Mouse (Mus musculus) layer of hippocampus, postnatal 14 days (tissue): Measurements from ENCODE around the gene Dyrk3. TPM values are rescaled to one million over a fixed set of nuclear protein-coding genes. Genes with fewer than 3 reads are reported as not detected.

Experiments used
- DNase-seq, 2 experiments: peaks; one replicate each; pipeline ENCODE4 v3.0.0; 2021 to 2022; ENCODE audit warnings: low spot score in 2 of 2, mixed read lengths in 1 of 2
- long read RNA-seq, 2 experiments: library from polyadenylated mRNA; stranded (forward); transcript quantifications; one replicate each; pipeline ENCODE4 v2.0.0; 2021
- total RNA-seq, 2 experiments: library from RNA; stranded (reverse); gene quantifications; 2 replicates each; pipeline ENCODE4 v1.2.3; 2021

Dyrk3 gene
- 10 to 100 TPM; 13.3 to 14.2 TPM for total RNA-seq
- long read RNA-seq, experiment 1, transcript Dyrk3-201 (3 exons, 3,164 nt): major isoform, 15 of 20 reads
- long read RNA-seq, experiment 1, partial matches to known transcripts: 0 of 20 reads
- long read RNA-seq, experiment 1, other reads (novel, unspliced or antisense): 4 of 20 reads
- long read RNA-seq, experiment 2, transcript Dyrk3-201 (3 exons, 3,164 nt): major isoform, 18 of 20 reads
- long read RNA-seq, experiment 2, partial matches to known transcripts: 0 of 20 reads
- long read RNA-seq, experiment 2, other reads (novel, unspliced or antisense): 2 of 20 reads

GRCm38 (mm10) chr1:131138191-131139016 is at the start of gene Dyrk3:
Dyrk3 (minus strand) TSS chr1:131138340.
- peak; percentile 89 to 92 for DNase-seq

DNA sequence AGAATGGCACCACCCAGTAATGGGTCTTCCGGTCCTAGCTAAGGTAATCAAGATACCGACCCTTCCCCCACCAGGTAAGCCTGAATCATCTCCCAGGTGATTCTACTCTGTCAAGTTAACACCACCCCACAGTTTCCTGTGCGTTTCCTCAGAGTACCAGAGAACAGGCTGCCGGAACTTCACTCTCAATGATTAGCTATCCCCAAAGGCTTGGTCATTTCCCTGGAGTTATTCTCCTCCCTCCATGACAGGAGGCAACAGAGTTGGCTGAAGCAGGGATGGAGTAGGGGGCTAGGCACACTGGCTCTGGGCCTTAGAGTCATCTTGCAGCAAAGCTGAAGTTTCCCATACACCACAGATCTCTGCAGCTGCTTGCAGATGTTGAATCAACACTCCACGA is 49.7 kb upstream of the Dyrk3 start:
- no peak for DNase-seq

DNA sequence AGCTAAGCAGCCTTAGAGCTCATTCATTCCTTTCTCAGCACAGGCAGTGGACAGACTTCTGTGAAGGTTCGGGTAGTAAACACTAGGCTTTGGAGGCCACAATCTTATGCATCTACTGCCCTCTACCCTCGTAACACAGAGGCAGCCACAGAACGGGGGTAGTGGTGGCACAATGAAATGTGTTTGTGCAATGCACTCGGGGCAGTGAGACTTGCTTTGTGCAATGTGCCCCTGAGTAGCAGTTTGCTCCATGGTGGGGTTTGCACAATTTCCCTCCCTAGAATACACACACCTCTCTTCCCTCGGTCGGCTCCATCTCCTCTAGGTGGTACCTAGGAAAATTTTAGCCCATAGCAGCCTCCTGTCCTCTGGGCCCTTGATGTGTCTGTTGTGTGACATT is 48.9 kb upstream of the Dyrk3 start:
- no peak for DNase-seq

- no peak for DNase-seq
These were observed 47.8 kb upstream of the Dyrk3 start for GRCm38 (mm10) chr1:131185821-131186506.

DNA sequence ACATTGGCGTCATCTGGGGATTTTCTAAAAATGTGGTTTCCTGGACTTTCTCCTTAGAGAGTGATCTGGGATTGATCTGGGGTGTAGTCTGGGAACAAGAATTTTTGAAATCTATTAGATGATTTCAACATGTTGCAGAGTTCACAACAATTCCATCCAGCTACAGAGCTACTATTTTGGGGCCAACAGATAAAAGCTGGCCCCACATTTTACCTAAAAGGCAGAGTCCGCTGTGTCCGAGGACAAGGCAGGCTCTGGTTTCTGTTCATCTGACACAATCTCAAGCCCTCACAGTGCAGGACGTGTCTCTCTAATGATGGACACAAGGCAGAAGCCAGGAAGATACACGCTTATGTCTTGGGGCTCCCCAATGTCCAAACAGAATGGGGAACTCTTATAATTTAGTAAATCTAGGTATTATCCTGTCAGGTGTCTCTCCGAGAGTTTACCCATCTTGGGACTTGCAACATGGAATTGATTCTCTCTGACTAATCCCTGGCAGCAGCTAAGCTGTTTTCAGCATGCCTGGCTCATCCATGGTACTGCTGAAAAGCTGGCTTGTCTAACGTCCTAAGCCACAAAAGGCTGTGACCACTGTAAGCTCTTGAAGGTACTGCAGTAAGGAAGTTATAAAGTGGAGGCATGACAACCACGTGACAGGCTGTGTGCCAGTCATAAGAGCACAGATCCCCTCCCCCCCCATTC is 47.0 kb upstream of the Dyrk3 start:
- no peak for DNase-seq

DNA sequence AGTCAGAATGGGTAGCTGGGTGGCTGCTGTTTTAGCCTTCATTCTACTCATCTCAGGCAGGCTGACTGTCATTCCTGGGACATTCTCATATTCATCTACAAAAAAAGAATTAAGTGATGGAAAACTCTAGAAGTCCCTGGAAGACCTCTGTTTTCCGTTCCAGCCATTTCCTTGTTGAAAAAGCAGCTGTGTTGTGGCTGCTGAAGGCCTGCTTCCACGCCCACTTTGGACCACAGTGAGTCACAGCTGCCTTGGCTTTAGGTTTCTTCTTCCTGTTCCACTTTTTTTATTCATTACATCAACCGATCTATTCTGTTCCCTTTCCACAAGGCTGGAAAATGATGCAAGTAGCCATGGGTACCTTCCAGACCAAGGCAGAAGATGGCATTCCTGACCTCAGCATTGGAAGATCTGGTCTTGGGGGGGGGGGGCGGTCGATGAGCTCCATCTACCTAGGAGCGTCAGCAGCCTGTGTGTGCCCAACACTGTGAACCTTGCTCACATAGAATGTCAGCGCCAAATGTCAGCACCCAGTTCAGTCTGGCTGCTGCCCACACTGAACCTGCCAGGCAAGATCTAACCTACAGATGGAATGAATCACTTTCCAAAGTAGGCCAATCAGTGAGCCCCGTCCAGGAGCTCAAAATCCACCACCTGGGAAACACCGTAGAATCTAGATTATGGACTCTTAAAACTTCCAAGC is 46.3 kb upstream of the Dyrk3 start:
- no peak for DNase-seq

DNA sequence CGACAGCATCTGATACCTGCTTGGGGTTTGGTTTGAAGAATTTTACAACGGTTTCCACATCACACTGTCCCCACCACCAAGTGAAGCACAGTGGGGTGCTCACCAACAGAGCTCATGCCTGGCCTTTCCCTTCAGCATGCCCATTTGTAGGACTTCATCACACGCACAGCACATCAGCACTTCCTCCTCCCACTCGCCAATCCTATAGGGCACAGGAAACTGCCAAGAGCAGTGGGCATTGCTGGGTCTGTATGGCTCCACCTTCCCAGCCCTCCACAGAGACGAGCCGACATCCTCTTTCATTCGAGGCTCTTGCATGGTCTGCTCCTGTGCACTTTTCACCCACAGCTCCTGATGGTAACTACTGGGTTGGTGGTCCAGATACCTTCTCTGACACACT is 45.1 kb upstream of the Dyrk3 start:
- no peak for DNase-seq

- DNase-seq: peak; percentile 78 to 88
These were observed 43.7 kb upstream of the Dyrk3 start for GRCm38 (mm10) chr1:131181642-131182527.

DNA sequence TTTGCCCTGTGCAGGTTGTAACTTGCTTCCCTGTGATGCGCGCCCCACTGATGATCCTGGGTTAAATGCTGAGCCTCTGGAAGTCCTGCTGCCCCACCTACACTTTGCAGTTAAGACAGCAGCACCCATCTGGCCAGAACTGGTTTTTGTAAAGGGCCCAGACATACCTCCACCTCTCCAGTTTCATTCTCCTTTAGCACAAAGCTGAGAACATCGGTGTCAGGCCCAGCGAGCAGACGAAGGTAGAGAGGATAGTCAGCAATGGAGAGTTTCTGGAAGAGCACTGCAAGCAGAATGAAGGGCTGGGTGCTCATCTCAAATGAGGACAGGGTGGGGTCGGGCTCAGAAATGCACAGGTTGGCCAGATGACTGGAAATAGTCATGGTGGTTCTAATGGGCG is 42.2 kb upstream of the Dyrk3 start:
- no peak for DNase-seq

- no peak for DNase-seq
These were observed 39.9 kb upstream of the Dyrk3 start for GRCm38 (mm10) chr1:131178083-131178482.

DNA sequence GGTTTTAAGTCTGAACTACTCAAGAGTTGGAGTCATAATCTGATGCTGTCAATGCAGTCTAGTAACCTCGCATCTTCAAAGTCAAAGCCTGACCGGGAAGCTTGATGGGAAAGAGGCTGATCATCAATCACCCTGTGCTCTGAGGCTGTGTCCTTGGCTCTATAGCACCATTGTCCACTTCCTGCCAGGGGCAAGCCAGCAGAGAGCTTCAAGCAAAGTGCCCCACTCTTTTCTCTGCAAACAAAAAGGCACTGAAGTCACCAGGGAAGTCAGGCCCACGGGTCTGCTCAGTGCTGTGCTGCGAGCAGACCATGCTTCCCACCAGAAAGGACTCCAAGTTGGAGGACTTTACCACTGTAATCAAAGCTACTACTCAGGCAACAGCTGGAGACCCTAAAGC is 39.1 kb upstream of the Dyrk3 start:
- no peak for DNase-seq

DNA sequence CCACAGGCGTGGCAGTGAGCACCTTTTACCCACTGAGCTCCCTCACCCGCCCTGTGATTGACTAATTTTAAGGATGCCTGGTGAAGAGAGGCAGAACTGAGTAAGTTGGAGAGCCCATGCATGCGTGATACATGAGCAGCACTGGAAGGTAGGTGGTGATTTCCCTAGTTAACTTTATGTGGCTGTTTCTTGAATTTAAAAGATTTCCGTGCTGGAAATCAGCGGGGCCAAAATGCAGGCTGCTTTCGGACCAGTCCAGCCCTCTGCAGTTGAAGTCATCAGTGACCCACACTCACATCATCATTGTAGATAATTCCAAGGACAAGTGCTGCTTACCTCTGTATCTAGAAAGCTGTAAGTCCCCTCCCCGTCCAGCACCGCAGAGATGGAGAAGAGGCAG is 37.7 kb upstream of the Dyrk3 start:
- no peak for DNase-seq

DNA sequence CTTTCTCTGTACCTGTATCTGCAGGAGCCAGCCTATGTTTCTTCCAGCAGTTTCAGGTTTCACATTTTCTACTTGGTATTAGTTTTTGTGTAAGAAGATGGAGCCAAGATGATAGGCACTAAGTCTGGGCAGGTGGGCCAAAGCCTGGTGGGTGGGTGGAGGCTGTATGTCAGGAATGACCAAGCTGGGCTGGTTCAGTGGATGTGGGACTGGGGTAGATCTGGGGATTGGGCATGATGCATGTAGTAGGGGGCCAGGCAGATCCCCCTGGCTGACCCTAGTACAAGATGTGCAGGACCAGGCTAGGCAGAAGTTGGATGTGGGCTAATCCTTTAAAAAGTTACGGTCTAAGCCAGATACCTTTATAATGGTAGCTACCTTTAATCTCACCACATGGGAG is 37.0 kb upstream of the Dyrk3 start:
- DNase-seq: no peak

- DNase-seq: no peak
These were observed 36.2 kb upstream of the Dyrk3 start for GRCm38 (mm10) chr1:131174299-131174861.

DNA sequence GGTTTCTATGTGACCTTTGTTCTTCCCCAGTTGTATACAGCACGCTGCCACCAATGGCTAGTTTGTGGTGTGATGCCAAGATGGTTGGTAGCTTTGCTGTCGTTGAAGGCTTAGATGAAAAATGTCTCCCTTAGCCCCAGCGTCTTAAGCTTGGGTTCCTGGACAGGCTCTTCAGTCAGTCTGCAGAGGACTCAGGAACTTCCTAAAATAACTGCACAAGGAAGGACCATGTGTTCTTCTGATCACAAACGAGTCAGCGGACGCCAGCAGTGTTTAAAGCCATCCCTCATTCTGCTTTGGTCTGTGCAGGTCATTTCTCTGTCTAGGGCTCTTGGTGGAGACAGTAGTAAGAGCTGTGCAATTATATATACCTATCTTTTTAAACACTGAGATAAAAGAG is 35.7 kb upstream of the Dyrk3 start:
- no peak for DNase-seq

DNA sequence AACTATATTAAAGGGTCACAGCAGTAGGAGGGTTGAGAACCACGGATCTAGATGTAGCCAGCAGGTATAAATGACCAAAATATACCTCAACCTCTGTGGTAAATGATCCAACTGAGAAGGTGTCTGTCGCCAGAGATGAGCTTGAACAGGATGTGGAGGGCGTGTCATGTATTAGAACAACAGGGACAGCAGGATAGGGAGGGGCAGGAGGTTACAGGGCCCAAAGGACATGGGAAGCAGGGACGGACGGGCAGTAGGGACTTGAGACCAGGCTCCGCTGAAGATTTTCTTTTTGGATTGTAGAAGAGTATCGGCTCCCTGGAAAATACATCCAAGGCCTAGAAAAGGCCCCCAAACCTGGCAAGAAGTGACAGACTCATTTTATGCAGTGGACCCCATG is 34.9 kb upstream of the Dyrk3 start:
- no peak for DNase-seq

DNA sequence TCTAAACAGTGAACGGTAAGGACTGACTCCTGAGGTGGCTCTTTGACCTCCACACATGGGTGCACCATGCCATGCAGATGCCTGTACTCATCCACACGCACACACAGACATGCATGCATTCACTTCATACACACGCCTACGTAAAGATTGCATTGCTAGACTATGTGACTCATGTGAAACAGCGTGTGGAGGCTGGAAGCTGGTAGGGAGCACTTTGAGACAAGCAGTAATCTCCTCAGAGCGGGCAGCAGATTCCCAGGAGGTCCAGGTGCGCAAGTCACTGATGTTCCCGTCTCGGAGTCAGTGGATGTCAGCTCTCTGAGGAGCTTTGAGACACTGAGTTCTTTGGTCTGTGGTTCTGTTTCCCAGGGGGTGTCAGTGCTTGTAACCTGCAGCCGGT is 29.5 kb upstream of the Dyrk3 start:
- no peak for DNase-seq

DNA sequence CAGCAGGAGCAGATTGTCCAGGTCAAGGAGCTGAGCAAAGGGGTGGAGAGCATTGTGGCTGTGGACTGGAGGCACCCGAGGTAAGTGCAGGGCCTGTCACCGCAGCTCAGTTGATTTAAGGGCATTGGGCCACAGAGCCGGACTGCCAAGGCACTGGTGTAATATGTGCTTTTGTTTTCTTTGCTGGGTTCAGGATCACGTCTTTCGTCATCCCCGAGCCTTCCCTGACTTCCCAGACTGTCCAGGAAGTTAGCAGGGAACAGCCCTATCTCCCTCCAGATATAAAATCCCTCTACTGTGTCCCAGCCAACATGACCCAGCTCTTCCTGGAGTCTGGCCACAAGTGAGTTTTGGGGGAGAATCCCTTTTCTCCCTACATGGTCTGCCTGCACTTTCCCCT is 26.3 kb upstream of the Dyrk3 start:
- no peak for DNase-seq

DNA sequence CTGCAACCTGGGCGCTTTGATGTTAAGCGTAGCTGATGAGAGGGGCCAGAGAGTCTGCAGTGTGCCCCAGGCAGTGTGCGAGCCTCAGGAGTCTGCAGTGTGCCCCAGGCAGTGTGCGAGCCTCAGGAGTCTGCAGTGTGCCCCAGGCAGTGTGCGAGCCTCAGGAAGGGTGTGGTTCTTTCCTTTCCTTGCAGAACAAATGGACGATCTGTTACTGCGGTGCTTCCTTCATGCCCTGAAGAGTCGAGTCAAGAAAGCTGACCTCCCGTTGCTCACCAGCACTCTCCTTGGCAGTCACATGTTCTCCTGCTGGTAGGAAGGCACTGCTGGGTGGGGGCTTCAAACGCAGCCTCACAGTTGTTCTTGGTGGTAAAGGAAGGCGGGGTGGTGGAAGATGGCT is 23.0 kb upstream of the Dyrk3 start:
- no peak for DNase-seq
